ENCODE assay signal across 8 mouse cellular contexts in genomic region chr2:178691190-178691864, GRCm38 (mm10).
DNase-seq lines count a peak whose midpoint lies in the region; ATAC-seq lines count a peak whose summit lies in the region.

No protein-coding gene starts in this region.

- H3K9me3 ChIP-seq in kidney, embryonic 16.5 days (ENCODE audit: low read length) = no peaks in the 10 kb centered on the region
- no peaks in the 10 kb centered on the region; the same call in 1 of the 2 replicates for H3K9me3 ChIP-seq in liver, embryonic 13.5 days (replicated peaks)

- peaks cover 3% of the 10 kb centered on the region; the same call in 1 of the 2 replicates for H3K4me1 ChIP-seq in kidney, embryonic 16.5 days (ENCODE audit: insufficient read depth, low read length)
- H3K4me1 ChIP-seq in liver, embryonic 13.5 days (replicated peaks) = peaks cover 10% of the 10 kb centered on the region

- no peak overlapping the region for H3K4me2 ChIP-seq in kidney, embryonic 16.5 days (replicated peaks; ENCODE audit: low read depth, low read length)
- H3K4me2 ChIP-seq in liver, embryonic 13.5 days = no peak overlapping the region

- no peaks in the 10 kb centered on the region for H3K36me3 ChIP-seq in kidney, embryonic 16.5 days (ENCODE audit: insufficient read depth, low read length)
- no peaks in the 10 kb centered on the region for H3K36me3 ChIP-seq in liver, embryonic 13.5 days

- no peak for ATAC-seq in kidney, embryonic 16.5 days (ENCODE audit: low FRiP score, low TSS enrichment)
- ATAC-seq in liver, embryonic 13.5 days (ENCODE audit: low read depth) = 0 out of 2 replicates have a peak, but pooled peaks have one; percentile 16

- no peaks in the 10 kb centered on the region for H3K27me3 ChIP-seq in kidney, embryonic 16.5 days (ENCODE audit: insufficient read depth, low read length)
- no peaks in the 10 kb centered on the region for H3K27me3 ChIP-seq in liver, embryonic 13.5 days

- no peak overlapping the region for H3K4me3 ChIP-seq in kidney, embryonic 16.5 days (ENCODE audit: low read length)
- H3K4me3 ChIP-seq in liver, embryonic 13.5 days (replicated peaks) = no peak overlapping the region

- 69% methylated on average over 13 of the region's 13 CpGs for WGBS in kidney, embryonic 16.5 days
- 50% methylated on average over 13 of the region's 13 CpGs for WGBS in liver, embryonic 13.5 days (ENCODE audit: insufficient replicate concordance)

- peak; percentile 44 for DNase-seq in kidney, adult 11 months
- DNase-seq in urinary bladder, postnatal 14 days (ENCODE audit: low spot score) = peak; percentile 46
- DNase-seq in urinary bladder, postnatal 4 days (ENCODE audit: low spot score in 2 of 2) = no peak
- no peak for DNase-seq in liver, embryonic 13.5 days
- peak; percentile 41 for DNase-seq in yolk sac, embryonic 10.5 days (ENCODE audit: low spot score)
- DNase-seq in cerebellum, postnatal 25 days = no peak
- DNase-seq in gastrocnemius, postnatal 10 days = no peak

- H3K27ac ChIP-seq in kidney, embryonic 16.5 days (ENCODE audit: low read length) = no peak overlapping the region
- H3K27ac ChIP-seq in liver, embryonic 13.5 days = no peak overlapping the region; the same call in none of the 2 replicates

- no peak overlapping the region for H3K9ac ChIP-seq in kidney, embryonic 16.5 days (replicated peaks; ENCODE audit: low read length)
- H3K9ac ChIP-seq in liver, embryonic 13.5 days = no peak overlapping the region

Comparison
In these comparisons a context has a peak if more than half of its experiments do, and no peak if none do; other contexts are left out.
1. DNase-seq: peak in kidney, adult 11 months (single experiment), urinary bladder, postnatal 14 days (single experiment) and yolk sac, embryonic 10.5 days (single experiment); none in urinary bladder, postnatal 4 days (0 of 2), liver, embryonic 13.5 days (single experiment), cerebellum, postnatal 25 days (0 of 2) and gastrocnemius, postnatal 10 days (single experiment).